Mouse (Mus musculus) right cerebral cortex, postnatal 4 days (tissue): ENCODE results near the gene Sbk2.

Experiments
- DNase-seq: peaks from one replicate; pipeline ENCODE4 v3.0.0-alpha.2; 2022

Gene Sbk2

GRCm38 (mm10) chr7:4950561-4951342 lies 13.5 kb downstream of the Sbk2 start:
- no peak for DNase-seq

GRCm38 (mm10) chr7:4948386-4948785 lies 15.8 kb downstream of the Sbk2 start:
- no peak for DNase-seq

GRCm38 (mm10) chr7:4947855-4948254 lies 16.4 kb downstream of the Sbk2 start:
- DNase-seq, result no peak

- DNase-seq, result peak; percentile 86
Measured at GRCm38 (mm10) chr7:4943223-4943815, 20.9 kb downstream of the Sbk2 start.

- no peak for DNase-seq
Measured at GRCm38 (mm10) chr7:4942673-4943072, 21.5 kb downstream of the Sbk2 start.

- DNase-seq, result peak; percentile 81
Measured at GRCm38 (mm10) chr7:4940068-4940479, 24.1 kb downstream of the Sbk2 start.

- DNase-seq, result peak; percentile 74
Measured at GRCm38 (mm10) chr7:4938456-4938855, 25.8 kb downstream of the Sbk2 start.

GRCm38 (mm10) chr7:4937392-4937791 lies 26.8 kb downstream of the Sbk2 start:
- DNase-seq, result no peak

GRCm38 (mm10) chr7:4936832-4937231 lies 27.4 kb downstream of the Sbk2 start:
- no peak for DNase-seq

- no peak for DNase-seq
Measured at GRCm38 (mm10) chr7:4934160-4934914, 29.9 kb downstream of the Sbk2 start.

GRCm38 (mm10) chr7:4933103-4933502 lies 31.1 kb downstream of the Sbk2 start:
- DNase-seq, result no peak

GRCm38 (mm10) chr7:4928323-4928722 lies 35.9 kb downstream of the Sbk2 start:
- no peak for DNase-seq

- DNase-seq, result no peak
Measured at GRCm38 (mm10) chr7:4927711-4928110, 36.5 kb downstream of the Sbk2 start.

- no peak for DNase-seq
Measured at GRCm38 (mm10) chr7:4926849-4927248, 37.4 kb downstream of the Sbk2 start.

GRCm38 (mm10) chr7:4925441-4926381 lies 38.5 kb downstream of the Sbk2 start, which contains the start of gene Ssc5d:
Gene Ssc5d, plus strand, starts transcription at chr7:4925785.
- DNase-seq, result no peak

GRCm38 (mm10) chr7:4924891-4925301 lies 39.3 kb downstream of the Sbk2 start:
- DNase-seq, result no peak

- DNase-seq, result no peak
Measured at GRCm38 (mm10) chr7:4924483-4924882, 39.7 kb downstream of the Sbk2 start.

- DNase-seq, result peak; percentile 67
Measured at GRCm38 (mm10) chr7:4923586-4924364, 40.4 kb downstream of the Sbk2 start.

GRCm38 (mm10) chr7:4922931-4923565 lies 41.2 kb downstream of the Sbk2 start:
- DNase-seq, result peak; percentile 90

- peak; percentile 86 for DNase-seq
Measured at GRCm38 (mm10) chr7:4922508-4922907, 41.7 kb downstream of the Sbk2 start.

- DNase-seq, result no peak
Measured at GRCm38 (mm10) chr7:4921824-4922482, 42.3 kb downstream of the Sbk2 start, which contains the start of gene Nat14. Gene Nat14, plus strand, starts transcription at chr7:4922028.
